Mouse (Mus musculus): Measurements from ENCODE around the gene Tmem8. TPM values are rescaled to one million over a fixed set of nuclear protein-coding genes. Genes with fewer than 3 reads are reported as not detected.
"Not testable (repeated sequence)": the region's sequence is repeated elsewhere in the genome, so short reads cannot be mapped to it uniquely, and the experiment has no call there.

Gene Tmem8
- polyA plus RNA-seq, 1 experiment from 2014 or later = 5.1 TPM

- peaks cover 21% of the 10 kb centered on the region for H3K4me1 ChIP-seq
- H3K4me3 ChIP-seq (replicated peaks) = peak within 1 kb of the TSS; percentile 66
- H3K27me3 ChIP-seq = no peaks in the 10 kb centered on the region
- peak within 1 kb of the TSS; percentile 65 for H3K9ac ChIP-seq
- no peaks in the 10 kb centered on the region for H3K9me3 ChIP-seq (replicated peaks)
- peak within 1 kb of the TSS; percentile 94 for H3K27ac ChIP-seq
- H3K36me3 ChIP-seq = peaks cover 35% of the 10 kb centered on the region
- H3K4me2 ChIP-seq = peak within 1 kb of the TSS; percentile 86
- ATAC-seq (replicated peaks; ENCODE audit: low FRiP score) = peak; percentile 93
- under 1% methylated on average over 32 of the region's 32 CpGs for WGBS
Measured at GRCm38 (mm10) chr17:26089905-26090632, 23.0 kb upstream of the Tmem8 start, which contains the start of gene Decr2. Gene Decr2, minus strand, starts transcription at chr17:26090337.

- peaks cover 19% of the 10 kb centered on the region for H3K36me3 ChIP-seq
- peak overlapping the region; percentile 65 for H3K4me3 ChIP-seq (replicated peaks)
- H3K27ac ChIP-seq = peak overlapping the region; percentile 84
- no peaks in the 10 kb centered on the region for H3K9me3 ChIP-seq (replicated peaks)
- WGBS = 22% methylated on average over 9 of the region's 9 CpGs
- H3K27me3 ChIP-seq = no peaks in the 10 kb centered on the region
- H3K4me1 ChIP-seq = peaks cover 18% of the 10 kb centered on the region
- peak overlapping the region; percentile 88 for H3K4me2 ChIP-seq
- H3K9ac ChIP-seq = peak overlapping the region; percentile 60
- ATAC-seq (replicated peaks; ENCODE audit: low FRiP score) = no peak
Measured at GRCm38 (mm10) chr17:26094531-26095110, 18.5 kb upstream of the Tmem8 start.

- H3K9me3 ChIP-seq (replicated peaks) = no peaks in the 10 kb centered on the region
- H3K27me3 ChIP-seq = no peaks in the 10 kb centered on the region
- H3K4me3 ChIP-seq (replicated peaks) = peak within 1 kb of the TSS; percentile 65
- 3% methylated on average over 47 of the region's 47 CpGs for WGBS
- H3K4me1 ChIP-seq = peaks cover 14% of the 10 kb centered on the region
- peaks cover 19% of the 10 kb centered on the region for H3K36me3 ChIP-seq
- H3K4me2 ChIP-seq = peak within 1 kb of the TSS; percentile 88
- ATAC-seq (replicated peaks; ENCODE audit: low FRiP score) = peak; percentile 72
- peak within 1 kb of the TSS; percentile 60 for H3K9ac ChIP-seq
- peak within 1 kb of the TSS; percentile 84 for H3K27ac ChIP-seq
Measured at GRCm38 (mm10) chr17:26095121-26095740, 17.9 kb upstream of the Tmem8 start, which contains the start of gene Nme4. Gene Nme4, minus strand, starts transcription at chr17:26095602.

- Histone ChIP-seq H3K4me2 (no peak overlapping the region), H3K27ac (no peak overlapping the region), H3K27me3 (no peaks in the 10 kb centered on the region), H3K4me1 (peaks cover 17% of the 10 kb centered on the region), H3K36me3 (0 out of 2 replicates have a peak, but pooled peaks cover 3% of the 10 kb centered on the region), H3K9me3 (replicated peaks) (no peaks in the 10 kb centered on the region), H3K9ac (no peak overlapping the region), H3K4me3 (replicated peaks) (no peak overlapping the region)
- 93% methylated on average over 7 of the region's 7 CpGs for WGBS
- ATAC-seq (replicated peaks; ENCODE audit: low FRiP score) = no peak
Measured at GRCm38 (mm10) chr17:26098461-26098860, 14.6 kb upstream of the Tmem8 start.

- 70% methylated on average over 3 of the region's 3 CpGs for WGBS
- not testable (repeated sequence) for H3K36me3 ChIP-seq; H3K27ac ChIP-seq; ATAC-seq (replicated peaks; ENCODE audit: low FRiP score); H3K4me3 ChIP-seq (replicated peaks); H3K27me3 ChIP-seq; H3K9me3 ChIP-seq (replicated peaks); H3K4me2 ChIP-seq; H3K9ac ChIP-seq
- peaks cover 14% of the 10 kb centered on the region for H3K4me1 ChIP-seq
Measured at GRCm38 (mm10) chr17:26099316-26099715, 13.8 kb upstream of the Tmem8 start.

- Histone ChIP-seq H3K4me3 (replicated peaks) (no peak overlapping the region), H3K4me1 (peaks cover 8% of the 10 kb centered on the region), H3K27ac (no peak overlapping the region), H3K9ac (no peak overlapping the region), H3K36me3 (no peaks in the 10 kb centered on the region), H3K4me2 (no peak overlapping the region), H3K27me3 (no peaks in the 10 kb centered on the region), H3K9me3 (replicated peaks) (no peaks in the 10 kb centered on the region)
- WGBS = 45% methylated on average over 2 of the region's 2 CpGs
- no peak for ATAC-seq (replicated peaks; ENCODE audit: low FRiP score)
Measured at GRCm38 (mm10) chr17:26100166-26100565, 12.9 kb upstream of the Tmem8 start.

- Histone ChIP-seq H3K27me3 (no peaks in the 10 kb centered on the region), H3K27ac (no peak overlapping the region), H3K9ac (no peak overlapping the region), H3K4me1 (0 out of 2 replicates have a peak, but pooled peaks cover 3% of the 10 kb centered on the region), H3K4me3 (replicated peaks) (no peak overlapping the region), H3K4me2 (no peak overlapping the region), H3K36me3 (no peaks in the 10 kb centered on the region), H3K9me3 (replicated peaks) (no peaks in the 10 kb centered on the region)
- peak; percentile 71 for ATAC-seq (replicated peaks; ENCODE audit: low FRiP score)
- 25% methylated on average over 4 of the region's 4 CpGs for WGBS
Measured at GRCm38 (mm10) chr17:26101478-26101877, 11.6 kb upstream of the Tmem8 start.

- H3K4me3 ChIP-seq (replicated peaks) = no peak overlapping the region
- no peak overlapping the region for H3K27ac ChIP-seq
- WGBS = 56% methylated on average over 3 of the region's 4 CpGs
- H3K4me2 ChIP-seq = no peak overlapping the region
- peaks cover 4% of the 10 kb centered on the region for H3K4me1 ChIP-seq
- peaks cover 14% of the 10 kb centered on the region for H3K27me3 ChIP-seq
- no peak overlapping the region for H3K9ac ChIP-seq
- no peak for ATAC-seq (replicated peaks; ENCODE audit: low FRiP score)
- no peaks in the 10 kb centered on the region for H3K36me3 ChIP-seq
- H3K9me3 ChIP-seq (replicated peaks) = no peaks in the 10 kb centered on the region
Measured at GRCm38 (mm10) chr17:26105619-26106018, 7.5 kb upstream of the Tmem8 start.

- Histone ChIP-seq H3K27ac (no peak overlapping the region), H3K4me3 (replicated peaks) (no peak overlapping the region), H3K4me1 (peaks cover 25% of the 10 kb centered on the region), H3K9me3 (replicated peaks) (no peaks in the 10 kb centered on the region), H3K4me2 (no peak overlapping the region), H3K9ac (no peak overlapping the region), H3K36me3 (no peaks in the 10 kb centered on the region), H3K27me3 (peaks cover 59% of the 10 kb centered on the region)
- WGBS = 32% methylated on average over 4 of the region's 4 CpGs
- ATAC-seq (replicated peaks; ENCODE audit: low FRiP score) = no peak
Measured at GRCm38 (mm10) chr17:26110156-26110555, 2.9 kb upstream of the Tmem8 start.

- Histone ChIP-seq H3K4me1 (peaks cover 34% of the 10 kb centered on the region), H3K4me2 (no peak overlapping the region), H3K9me3 (replicated peaks) (no peaks in the 10 kb centered on the region), H3K27me3 (peaks cover 68% of the 10 kb centered on the region), H3K36me3 (no peaks in the 10 kb centered on the region), H3K4me3 (replicated peaks) (no peak overlapping the region), H3K27ac (no peak overlapping the region), H3K9ac (no peak overlapping the region)
- no peak for ATAC-seq (replicated peaks; ENCODE audit: low FRiP score)
- WGBS = 8% methylated on average over 4 of the region's 4 CpGs
Measured at GRCm38 (mm10) chr17:26111024-26111423, 2.1 kb upstream of the Tmem8 start.

- Histone ChIP-seq H3K36me3 (no peaks in the 10 kb centered on the region), H3K9me3 (replicated peaks) (no peaks in the 10 kb centered on the region), H3K27me3 (peaks cover 75% of the 10 kb centered on the region), H3K4me3 (replicated peaks) (no peak overlapping the region), H3K9ac (no peak overlapping the region), H3K27ac (no peak overlapping the region), H3K4me2 (no peak overlapping the region), H3K4me1 (peaks cover 41% of the 10 kb centered on the region)
- ATAC-seq (replicated peaks; ENCODE audit: low FRiP score) = no peak
- 26% methylated on average over 4 of the region's 4 CpGs for WGBS
Measured at GRCm38 (mm10) chr17:26111722-26112121, 1.4 kb upstream of the Tmem8 start.

GRCm38 (mm10) chr17:26112751-26113150 is 348 bp upstream of the Tmem8 start:
- H3K36me3 ChIP-seq = no peaks in the 10 kb centered on the region
- H3K9ac ChIP-seq = 0 out of 2 replicates have a peak overlapping the region, but pooled peaks have one; percentile 64
- WGBS = 14% methylated on average over 14 of the region's 14 CpGs
- no peaks in the 10 kb centered on the region for H3K9me3 ChIP-seq (replicated peaks)
- peaks cover 85% of the 10 kb centered on the region for H3K27me3 ChIP-seq
- peak overlapping the region; percentile 70 for H3K4me3 ChIP-seq (replicated peaks)
- no peak overlapping the region for H3K27ac ChIP-seq
- H3K4me2 ChIP-seq = peak overlapping the region; percentile 97
- H3K4me1 ChIP-seq = peaks cover 41% of the 10 kb centered on the region
- no peak for ATAC-seq (replicated peaks; ENCODE audit: low FRiP score)

Data from kidney, embryonic 15.5 days (tissue).